Mouse (Mus musculus): Measurements from ENCODE around the gene Mgl2. TPM values are rescaled to one million over a fixed set of nuclear protein-coding genes. Genes with fewer than 3 reads are reported as not detected.
"Not testable (repeated sequence)": the region's sequence is repeated elsewhere in the genome, so short reads cannot be mapped to it uniquely, and the experiment has no call there.

The Mgl2 gene
- total RNA-seq (2021), result 2.2 and 2.6 TPM in 2 replicates
- long read RNA-seq, partial matches to known transcripts, result 0 of 3 reads
- long read RNA-seq, other reads (novel, unspliced or antisense), result 3 of 3 reads

- no peak for DNase-seq
Measured at GRCm38 (mm10) chr11:70129926-70130379, at the start of gene Mgl2. Mgl2 (plus strand) TSS chr11:70130329.

- no peak for DNase-seq
Measured at GRCm38 (mm10) chr11:70080803-70081590, 49.1 kb upstream of the Mgl2 start.

GRCm38 (mm10) chr11:70084563-70084962 is 45.6 kb upstream of the Mgl2 start:
- no peak for DNase-seq

- DNase-seq, result peak; percentile 75
Measured at GRCm38 (mm10) chr11:70091986-70092783, 37.9 kb upstream of the Mgl2 start, which contains the start of gene Asgr2. Asgr2 (plus strand) TSS chr11:70092644.

GRCm38 (mm10) chr11:70097396-70097795 is 32.7 kb upstream of the Mgl2 start:
- DNase-seq, result no peak

- no peak for DNase-seq
Measured at GRCm38 (mm10) chr11:70099102-70099501, 31.0 kb upstream of the Mgl2 start.

- no peak for DNase-seq
Measured at GRCm38 (mm10) chr11:70099809-70100208, 30.3 kb upstream of the Mgl2 start.

- DNase-seq, result no peak
Measured at GRCm38 (mm10) chr11:70103701-70104315, 26.3 kb upstream of the Mgl2 start.

GRCm38 (mm10) chr11:70107085-70107484 is 23.0 kb upstream of the Mgl2 start:
- no peak for DNase-seq

GRCm38 (mm10) chr11:70110146-70110545 is 20.0 kb upstream of the Mgl2 start:
- peak; percentile 33 for DNase-seq

- no peak for DNase-seq
Measured at GRCm38 (mm10) chr11:70114562-70114961, 15.6 kb upstream of the Mgl2 start.

GRCm38 (mm10) chr11:70115901-70116300 is 14.2 kb upstream of the Mgl2 start:
- DNase-seq, result no peak

GRCm38 (mm10) chr11:70135001-70135400 is 4.9 kb downstream of the Mgl2 start:
- not testable (repeated sequence) for DNase-seq

GRCm38 (mm10) chr11:70135925-70136324 is 5.8 kb downstream of the Mgl2 start:
- DNase-seq, result not testable (repeated sequence)

- DNase-seq, result no peak
Measured at GRCm38 (mm10) chr11:70139171-70139570, 9.0 kb downstream of the Mgl2 start.

- no peak for DNase-seq
Measured at GRCm38 (mm10) chr11:70151072-70151471, 20.9 kb downstream of the Mgl2 start.

- DNase-seq, result not testable (repeated sequence)
Measured at GRCm38 (mm10) chr11:70155897-70156296, 25.8 kb downstream of the Mgl2 start, which contains the start of gene Clec10a. Clec10a (plus strand) TSS chr11:70156197.

GRCm38 (mm10) chr11:70162336-70162735 is 32.2 kb downstream of the Mgl2 start:
- no peak for DNase-seq

- DNase-seq, result no peak
Measured at GRCm38 (mm10) chr11:70165972-70166921, 36.1 kb downstream of the Mgl2 start.

- DNase-seq, result no peak
Measured at GRCm38 (mm10) chr11:70168136-70168535, 38.0 kb downstream of the Mgl2 start.

- DNase-seq, result not testable (repeated sequence)
Measured at GRCm38 (mm10) chr11:70169471-70169870, 39.3 kb downstream of the Mgl2 start.

Measured in adrenal gland, postnatal 25 days (tissue).